Mouse (Mus musculus) hindbrain, embryonic 13.5 days (tissue): ENCODE data around the gene Cpt1a. TPM values are rescaled to one million over a fixed set of nuclear protein-coding genes. Genes with fewer than 3 reads are reported as not detected.
A peak's percentile ranks its signal among the peaks of the same experiment; 100 is the strongest.

Source experiments
- ATAC-seq: fragments of 200-750 bp; cut with Nextera tagmentation; 2 replicates; pipeline ENCODE4 v1.8.0; 2017; ENCODE audit warnings: moderate TSS enrichment; ENCODE audit not compliant: low FRiP score
- H3K27ac ChIP-seq: fragments of 300-500 bp; sonication (generic); 2 replicates; pipeline ENCODE4 v1.5.1; 2015; ENCODE audit warnings: inconsistent platforms, mild to moderate bottlenecking, moderate library complexity
- H3K27me3 ChIP-seq: fragments of 300-500 bp; sonication (generic); 2 replicates; pipeline ENCODE4 v1.6.1; 2015; ENCODE audit warnings: mild to moderate bottlenecking, inconsistent platforms
- H3K36me3 ChIP-seq: fragments of 300-500 bp; sonication (generic); 2 replicates; pipeline ENCODE4 v1.6.1; 2015; ENCODE audit warnings: mild to moderate bottlenecking, inconsistent platforms
- H3K4me1 ChIP-seq: fragments of 300-500 bp; sonication (generic); replicated peaks from 2 replicates; pipeline ENCODE4 v1.6.1; 2015; ENCODE audit warnings: inconsistent platforms
- H3K4me2 ChIP-seq: fragments of 300-500 bp; sonication (generic); 2 replicates; pipeline ENCODE4 v1.6.1; 2015; ENCODE audit warnings: inconsistent platforms, mild to moderate bottlenecking, moderate library complexity
- H3K4me3 ChIP-seq: fragments of 300-500 bp; sonication (generic); 2 replicates; pipeline ENCODE4 v1.5.1; 2015; ENCODE audit warnings: mild to moderate bottlenecking, inconsistent platforms
- H3K9ac ChIP-seq: fragments of 300-500 bp; sonication (generic); 2 replicates; pipeline ENCODE4 v1.6.1; 2015; ENCODE audit warnings: mild to moderate bottlenecking, inconsistent platforms
- H3K9me3 ChIP-seq: fragments of 300-500 bp; sonication (generic); 2 replicates; pipeline ENCODE4 v1.6.1; 2016; ENCODE audit warnings: inconsistent platforms
- WGBS: fragments of 180-500 bp; shearing (Covaris S2); methylation state at CpG from one replicate; pipeline ENCODE4 v1.1.7; 2015; 5-methylcytosine and 5-hydroxymethylcytosine counted together
- polyA plus RNA-seq: library from polyadenylated mRNA; unstranded; fragments of >200 nt; fragmentation: Nextera tagmentation; extraction: Ambion mirVana; gene quantifications from 2 replicates; pipeline ENCODE4 v1.2.1, GENCODE M21; 2015

The Cpt1a gene
- polyA plus RNA-seq, 1 experiment from 2014 or later: 17.2 TPM

GRCm38 (mm10) chr19:3333247-3333646 lies 11.1 kb downstream of the Cpt1a start:
- H3K4me3 ChIP-seq: no peak overlapping the region
- peaks cover 34% of the 10 kb centered on the region for H3K4me1 ChIP-seq
- ATAC-seq: no peak
- H3K9me3 ChIP-seq: no peaks in the 10 kb centered on the region
- H3K36me3 ChIP-seq: no peaks in the 10 kb centered on the region
- no peak overlapping the region for H3K27ac ChIP-seq
- H3K9ac ChIP-seq: no peak overlapping the region
- 0 out of 2 replicates have a peak, but pooled peaks cover 7% of the 10 kb centered on the region for H3K27me3 ChIP-seq
- H3K4me2 ChIP-seq: no peak overlapping the region
- WGBS: 52% methylated on average over 6 of the region's 6 CpGs

- H3K4me2 ChIP-seq: no peak overlapping the region
- H3K9ac ChIP-seq: no peak overlapping the region
- peak; percentile 38; the same call in 1 of the 2 replicates for ATAC-seq
- peak overlapping the region; percentile 50 for H3K27ac ChIP-seq
- H3K9me3 ChIP-seq: no peaks in the 10 kb centered on the region
- H3K36me3 ChIP-seq: no peaks in the 10 kb centered on the region
- H3K4me3 ChIP-seq: no peak overlapping the region
- H3K4me1 ChIP-seq: peaks cover 34% of the 10 kb centered on the region
- WGBS: 40% methylated on average over 17 of the region's 17 CpGs
- H3K27me3 ChIP-seq: 0 out of 2 replicates have a peak, but pooled peaks cover 6% of the 10 kb centered on the region
Measured at GRCm38 (mm10) chr19:3333694-3334515, 11.8 kb downstream of the Cpt1a start.

GRCm38 (mm10) chr19:3334550-3334949 lies 12.4 kb downstream of the Cpt1a start:
- 0 out of 2 replicates have a peak, but pooled peaks cover 1% of the 10 kb centered on the region for H3K27me3 ChIP-seq
- H3K27ac ChIP-seq: peak overlapping the region; percentile 50
- H3K4me3 ChIP-seq: no peak overlapping the region
- H3K36me3 ChIP-seq: no peaks in the 10 kb centered on the region
- H3K9ac ChIP-seq: no peak overlapping the region
- peaks cover 34% of the 10 kb centered on the region for H3K4me1 ChIP-seq
- ATAC-seq: no peak
- H3K4me2 ChIP-seq: no peak overlapping the region
- WGBS: 69% methylated on average over 4 of the region's 4 CpGs
- no peaks in the 10 kb centered on the region for H3K9me3 ChIP-seq

- no peak overlapping the region for H3K27ac ChIP-seq
- H3K27me3 ChIP-seq: no peaks in the 10 kb centered on the region
- peaks cover 34% of the 10 kb centered on the region for H3K4me1 ChIP-seq
- H3K9ac ChIP-seq: no peak overlapping the region
- no peaks in the 10 kb centered on the region for H3K36me3 ChIP-seq
- no peak for ATAC-seq
- WGBS: 71% methylated on average over 1 of the region's 1 CpGs
- H3K9me3 ChIP-seq: no peaks in the 10 kb centered on the region
- H3K4me2 ChIP-seq: no peak overlapping the region
- no peak overlapping the region for H3K4me3 ChIP-seq
Measured at GRCm38 (mm10) chr19:3335917-3336316, 13.8 kb downstream of the Cpt1a start.

- Histone ChIP-seq H3K27ac (no peak overlapping the region), H3K4me2 (no peak overlapping the region), H3K36me3 (no peaks in the 10 kb centered on the region), H3K9ac (no peak overlapping the region), H3K4me1 (peaks cover 34% of the 10 kb centered on the region), H3K4me3 (no peak overlapping the region), H3K9me3 (no peaks in the 10 kb centered on the region), H3K27me3 (no peaks in the 10 kb centered on the region)
- no peak for ATAC-seq
- 68% methylated on average over 8 of the region's 8 CpGs for WGBS
Measured at GRCm38 (mm10) chr19:3336485-3337255, 14.5 kb downstream of the Cpt1a start.

- WGBS: 86% methylated on average over 8 of the region's 8 CpGs
- no peaks in the 10 kb centered on the region for H3K9me3 ChIP-seq
- H3K4me2 ChIP-seq: no peak overlapping the region
- H3K36me3 ChIP-seq: no peaks in the 10 kb centered on the region
- H3K4me1 ChIP-seq: peaks cover 21% of the 10 kb centered on the region
- H3K27ac ChIP-seq: no peak overlapping the region
- H3K4me3 ChIP-seq: no peak overlapping the region
- no peak for ATAC-seq
- no peaks in the 10 kb centered on the region for H3K27me3 ChIP-seq
- H3K9ac ChIP-seq: no peak overlapping the region
Measured at GRCm38 (mm10) chr19:3339187-3339586, 17.1 kb downstream of the Cpt1a start.

- Histone ChIP-seq H3K4me1 (peaks cover 14% of the 10 kb centered on the region), H3K4me3 (no peak overlapping the region), H3K9me3 (no peaks in the 10 kb centered on the region), H3K4me2 (no peak overlapping the region), H3K27me3 (no peaks in the 10 kb centered on the region), H3K27ac (no peak overlapping the region), H3K36me3 (no peaks in the 10 kb centered on the region), H3K9ac (no peak overlapping the region)
- 98% methylated on average over 3 of the region's 3 CpGs for WGBS
- ATAC-seq: no peak
Measured at GRCm38 (mm10) chr19:3341021-3341420, 18.9 kb downstream of the Cpt1a start.

GRCm38 (mm10) chr19:3343929-3344328 lies 21.8 kb downstream of the Cpt1a start:
- Histone ChIP-seq H3K9ac (no peak overlapping the region), H3K27ac (no peak overlapping the region), H3K27me3 (no peaks in the 10 kb centered on the region), H3K4me3 (no peak overlapping the region), H3K36me3 (no peaks in the 10 kb centered on the region; the same call in 1 of the 2 replicates), H3K4me2 (no peak overlapping the region), H3K4me1 (peaks cover 4% of the 10 kb centered on the region), H3K9me3 (no peaks in the 10 kb centered on the region)
- WGBS: 81% methylated on average over 3 of the region's 3 CpGs
- ATAC-seq: no peak

- no peak overlapping the region for H3K9ac ChIP-seq
- no peaks in the 10 kb centered on the region for H3K27me3 ChIP-seq
- no peaks in the 10 kb centered on the region for H3K9me3 ChIP-seq
- WGBS: 83% methylated on average over 8 of the region's 8 CpGs
- no peaks in the 10 kb centered on the region; the same call in 1 of the 2 replicates for H3K36me3 ChIP-seq
- H3K4me3 ChIP-seq: no peak overlapping the region
- no peak for ATAC-seq
- H3K27ac ChIP-seq: no peak overlapping the region
- H3K4me1 ChIP-seq: peaks cover 4% of the 10 kb centered on the region; the same call in 1 of the 2 replicates
- H3K4me2 ChIP-seq: no peak overlapping the region
Measured at GRCm38 (mm10) chr19:3344636-3345544, 22.8 kb downstream of the Cpt1a start.

- Histone ChIP-seq H3K36me3 (no peaks in the 10 kb centered on the region; the same call in 1 of the 2 replicates), H3K4me1 (peaks cover 4% of the 10 kb centered on the region; the same call in 1 of the 2 replicates), H3K4me3 (no peak overlapping the region), H3K4me2 (no peak overlapping the region), H3K9ac (no peak overlapping the region), H3K9me3 (no peaks in the 10 kb centered on the region), H3K27me3 (no peaks in the 10 kb centered on the region), H3K27ac (no peak overlapping the region)
- ATAC-seq: no peak
- WGBS: 97% methylated on average over 1 of the region's 1 CpGs
Measured at GRCm38 (mm10) chr19:3347784-3348183, 25.6 kb downstream of the Cpt1a start.

- Histone ChIP-seq H3K36me3 (0 out of 2 replicates have a peak, but pooled peaks cover under 1% of the 10 kb centered on the region), H3K27me3 (no peaks in the 10 kb centered on the region), H3K9me3 (no peaks in the 10 kb centered on the region), H3K9ac (no peak overlapping the region; the same call in 1 of the 2 replicates), H3K4me3 (no peak overlapping the region), H3K4me2 (no peak overlapping the region), H3K4me1 (peaks cover 5% of the 10 kb centered on the region), H3K27ac (peak overlapping the region; percentile 23; the same call in 1 of the 2 replicates)
- WGBS: 69% methylated on average over 7 of the region's 7 CpGs
- no peak for ATAC-seq
Measured at GRCm38 (mm10) chr19:3353415-3354111, 31.4 kb downstream of the Cpt1a start.
